Mouse (Mus musculus) liver, embryonic 16.5 days (tissue): Measurements from ENCODE around the gene Aaed1. TPM values are rescaled to one million over a fixed set of nuclear protein-coding genes. Genes with fewer than 3 reads are reported as not detected.

Experiments used
- ATAC-seq: fragments of 200-750 bp; cut with Nextera tagmentation; 2 replicates; pipeline ENCODE4 v1.8.0; 2017; ENCODE audit warnings: low read depth, mild to moderate bottlenecking, moderate number of reproducible peaks, moderate library complexity
- H3K27ac ChIP-seq: fragments of 300-500 bp; sonication (generic); 2 replicates; pipeline ENCODE4 v1.5.1; 2014; ENCODE audit warnings: mild to moderate bottlenecking, low read length
- H3K27me3 ChIP-seq: fragments of 300-500 bp; sonication (generic); 2 replicates; pipeline ENCODE4 v1.6.1; 2014; ENCODE audit warnings: low read depth, low read length, mixed read lengths; ENCODE audit not compliant: control insufficient read depth, insufficient read depth
- H3K36me3 ChIP-seq: fragments of 300-500 bp; sonication (generic); 2 replicates; pipeline ENCODE4 v1.6.1; 2014; ENCODE audit warnings: mild to moderate bottlenecking; ENCODE audit not compliant: control insufficient read depth, insufficient read depth
- H3K4me1 ChIP-seq: fragments of 300-500 bp; sonication (generic); 2 replicates; pipeline ENCODE4 v1.6.1; 2014; ENCODE audit warnings: low read depth, low read length, mixed read lengths; ENCODE audit not compliant: control insufficient read depth
- H3K4me2 ChIP-seq: fragments of 300-500 bp; sonication (generic); 2 replicates; pipeline ENCODE4 v1.6.1; 2014; ENCODE audit warnings: low read depth, low read length, mixed read lengths
- H3K4me3 ChIP-seq: fragments of 300-500 bp; sonication (generic); 2 replicates; pipeline ENCODE4 v1.5.1; 2014; ENCODE audit warnings: low read depth, mild to moderate bottlenecking, low read length
- H3K9ac ChIP-seq: fragments of 300-500 bp; sonication (generic); 2 replicates; pipeline ENCODE4 v1.6.1; 2014; ENCODE audit warnings: low read depth, low read length
- H3K9me3 ChIP-seq: fragments of 300-500 bp; sonication (generic); replicated peaks from 2 replicates; pipeline ENCODE4 v1.6.1; 2016; ENCODE audit warnings: low read length; ENCODE audit not compliant: control insufficient read depth
- WGBS: fragments of 180-500 bp; shearing (Covaris S2); extraction: QIAGEN DNeasy Blood & Tissue Kit; methylation state at CpG from one replicate; pipeline ENCODE4 v1.1.7; 2014; ENCODE audit not compliant: insufficient replicate concordance; 5-methylcytosine and 5-hydroxymethylcytosine counted together
- polyA plus RNA-seq: library from polyadenylated mRNA; unstranded; fragments of >200 nt; fragmentation: Nextera tagmentation; extraction: Ambion mirVana; gene quantifications from 2 replicates; pipeline ENCODE4 v1.2.1, GENCODE M21; 2015

Aaed1 gene
- polyA plus RNA-seq: 21.8 and 22.8 TPM in 2 replicates

DNA sequence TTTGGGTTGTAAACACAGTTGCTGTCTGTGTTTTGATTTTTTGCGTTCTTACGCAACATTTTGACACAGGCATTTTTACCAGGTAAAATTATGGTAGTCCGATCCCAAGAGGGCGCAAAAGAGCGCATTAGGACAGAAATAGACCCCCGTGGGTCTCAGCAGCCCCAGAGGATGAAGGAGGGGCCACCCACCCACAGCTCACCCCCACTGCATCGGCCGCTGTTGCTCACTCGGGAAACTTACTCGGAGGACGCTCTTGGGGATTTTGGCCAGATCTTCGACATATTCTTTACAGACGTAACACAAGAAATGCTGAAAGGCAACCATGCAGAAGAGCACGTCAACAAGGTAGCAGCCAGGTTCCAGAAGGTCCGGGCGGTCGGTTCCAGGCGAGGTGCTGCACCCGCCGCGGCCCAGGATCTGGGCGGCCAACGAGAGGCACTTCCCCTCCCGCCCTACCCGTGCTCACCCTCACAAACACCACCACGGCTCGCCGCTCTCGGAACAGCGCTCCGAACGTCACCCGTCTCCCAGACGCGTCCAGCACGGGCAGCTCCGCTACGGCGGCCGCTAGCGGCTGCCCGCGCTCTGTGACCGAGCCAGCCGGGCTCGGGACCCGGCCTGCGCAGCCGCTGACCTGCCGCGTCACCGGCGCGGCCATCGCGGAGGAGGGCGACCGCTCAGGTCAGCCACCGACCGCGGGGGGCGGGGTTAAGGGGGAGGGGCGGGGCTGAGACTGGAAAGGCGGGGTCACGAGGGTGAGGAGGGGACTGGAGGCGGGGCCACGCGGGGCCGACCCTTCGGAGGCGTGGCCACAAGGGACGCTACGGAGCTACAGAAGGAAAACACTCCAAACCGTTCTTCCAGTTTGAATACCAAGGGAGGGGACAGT, at the start of gene Aaed1:
TSS of gene Aaed1 (minus strand) at position 687 of the 892 bp plus-strand sequence.
- peaks cover 25% of the 10 kb centered on the region for H3K4me1 ChIP-seq
- under 1% methylated on average over 67 of the region's 74 CpGs for WGBS
- H3K36me3 ChIP-seq: peaks cover 4% of the 10 kb centered on the region
- peak; percentile 93 for ATAC-seq
- H3K4me2 ChIP-seq: peak within 1 kb of the TSS; percentile 93
- no peaks in the 10 kb centered on the region for H3K9me3 ChIP-seq
- peak within 1 kb of the TSS; percentile 82 for H3K9ac ChIP-seq
- peak within 1 kb of the TSS; percentile 81 for H3K4me3 ChIP-seq
- H3K27ac ChIP-seq: peak within 1 kb of the TSS; percentile 93
- no peaks in the 10 kb centered on the region for H3K27me3 ChIP-seq

DNA sequence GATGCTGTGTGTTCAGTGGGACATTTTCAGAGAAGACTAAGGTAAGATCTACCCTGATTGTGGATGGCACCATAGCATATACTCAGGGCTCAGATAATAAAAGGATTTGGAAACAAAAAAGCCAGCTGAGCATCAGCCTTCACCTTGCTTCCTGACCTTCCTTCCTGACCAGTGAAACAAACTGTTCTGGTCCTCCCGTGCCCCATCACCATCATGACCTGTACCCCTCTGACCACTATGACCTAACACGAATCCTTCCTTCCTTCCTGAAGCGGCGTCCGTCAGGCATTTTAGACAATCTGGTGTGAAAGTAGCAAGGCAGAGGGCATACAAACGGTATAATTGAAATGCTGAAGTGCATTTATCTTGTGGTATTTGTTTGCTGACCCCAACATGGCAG, 49.6 kb upstream of the Aaed1 start:
- peaks cover 2% of the 10 kb centered on the region; the same call in 1 of the 2 replicates for H3K4me1 ChIP-seq
- ATAC-seq: no peak
- H3K4me2 ChIP-seq: no peak overlapping the region
- no peaks in the 10 kb centered on the region; the same call in 1 of the 2 replicates for H3K36me3 ChIP-seq
- no peaks in the 10 kb centered on the region for H3K27me3 ChIP-seq
- H3K9me3 ChIP-seq: no peaks in the 10 kb centered on the region
- H3K27ac ChIP-seq: no peak overlapping the region
- 66% methylated on average over 6 of the region's 6 CpGs for WGBS
- H3K4me3 ChIP-seq: no peak overlapping the region
- H3K9ac ChIP-seq: no peak overlapping the region

DNA sequence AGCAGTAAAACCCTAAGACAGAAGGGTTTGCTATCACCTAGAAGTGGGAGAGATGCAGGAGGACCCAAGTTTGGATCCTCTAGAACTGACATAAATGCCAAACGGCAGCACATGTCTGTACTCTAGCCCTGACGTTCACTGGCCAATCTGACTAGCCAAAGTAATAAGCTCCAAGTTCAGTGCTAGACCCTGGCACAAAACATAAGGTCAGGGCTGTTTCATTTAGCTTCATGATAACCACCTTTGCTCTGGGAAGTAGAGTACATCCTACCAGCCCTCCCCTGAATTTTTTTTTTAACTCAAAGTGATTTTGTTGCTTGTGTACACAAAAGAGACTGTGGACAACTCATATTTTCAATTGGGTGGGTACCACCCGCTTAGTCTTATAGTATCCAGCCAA, 48.5 kb upstream of the Aaed1 start:
- Histone ChIP-seq H3K36me3 (no peaks in the 10 kb centered on the region), H3K9me3 (no peaks in the 10 kb centered on the region), H3K9ac (no peak overlapping the region), H3K27ac (no peak overlapping the region), H3K4me2 (no peak overlapping the region), H3K27me3 (no peaks in the 10 kb centered on the region), H3K4me3 (no peak overlapping the region), H3K4me1 (peaks cover 2% of the 10 kb centered on the region; the same call in 1 of the 2 replicates)
- 68% methylated on average over 3 of the region's 3 CpGs for WGBS
- no peak for ATAC-seq

- Histone ChIP-seq H3K4me1 (peaks cover 2% of the 10 kb centered on the region; the same call in 1 of the 2 replicates), H3K27me3 (no peaks in the 10 kb centered on the region), H3K4me3 (no peak overlapping the region), H3K36me3 (no peaks in the 10 kb centered on the region), H3K27ac (no peak overlapping the region), H3K9ac (no peak overlapping the region), H3K9me3 (no peaks in the 10 kb centered on the region), H3K4me2 (no peak overlapping the region)
- WGBS: 62% methylated on average over 3 of the region's 3 CpGs
- no peak for ATAC-seq
Observed at GRCm38 (mm10) chr13:64359702-64360101, 47.2 kb upstream of the Aaed1 start.

DNA sequence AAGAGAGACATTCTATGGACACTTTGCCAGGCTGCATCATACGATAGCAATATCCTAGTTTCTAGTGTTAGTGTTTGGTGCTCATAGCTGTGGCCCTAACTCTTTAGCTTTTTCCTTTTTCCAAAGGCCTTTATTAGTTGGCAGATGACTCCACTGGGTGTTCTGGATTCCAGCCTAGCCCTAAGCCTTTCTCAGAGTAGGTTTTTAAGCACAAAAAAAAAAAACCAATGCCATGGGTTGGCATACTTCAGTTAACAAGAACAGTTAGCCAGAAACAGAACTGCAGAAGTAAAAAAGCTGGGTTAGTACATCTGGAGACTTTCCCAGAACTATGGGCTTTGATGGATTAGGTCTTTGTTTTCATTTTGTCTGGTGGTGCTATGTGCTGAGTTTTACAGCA, 46.0 kb upstream of the Aaed1 start:
- Histone ChIP-seq H3K4me2 (no peak overlapping the region), H3K4me1 (peaks cover 2% of the 10 kb centered on the region; the same call in 1 of the 2 replicates), H3K9ac (no peak overlapping the region), H3K4me3 (no peak overlapping the region), H3K36me3 (no peaks in the 10 kb centered on the region), H3K27me3 (no peaks in the 10 kb centered on the region), H3K9me3 (no peaks in the 10 kb centered on the region), H3K27ac (no peak overlapping the region)
- no peak for ATAC-seq
- WGBS: 71% methylated on average over 1 of the region's 1 CpGs

DNA sequence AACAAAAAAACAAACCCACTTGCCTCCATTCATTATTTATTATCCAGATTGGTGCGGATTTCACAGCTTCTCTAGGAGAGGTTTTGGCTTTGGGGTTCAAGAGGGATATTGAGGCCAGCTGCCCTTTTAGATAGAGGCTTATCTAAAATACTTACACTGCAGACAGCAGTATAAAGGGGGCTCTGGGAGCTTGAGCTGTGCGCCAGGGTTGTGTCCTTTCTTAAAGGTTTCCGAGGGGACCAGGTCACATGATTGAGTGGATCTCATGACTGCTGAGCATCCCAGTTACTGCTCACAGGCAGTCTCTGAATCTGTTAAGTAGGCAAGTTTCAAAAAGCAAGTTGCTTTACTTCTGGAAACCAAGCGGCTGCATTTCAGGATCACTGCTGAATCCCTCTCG, 44.9 kb upstream of the Aaed1 start:
- 45% methylated on average over 5 of the region's 5 CpGs for WGBS
- peaks cover 2% of the 10 kb centered on the region; the same call in 1 of the 2 replicates for H3K4me1 ChIP-seq
- no peak overlapping the region for H3K4me3 ChIP-seq
- no peak overlapping the region for H3K4me2 ChIP-seq
- H3K27me3 ChIP-seq: no peaks in the 10 kb centered on the region
- H3K9ac ChIP-seq: no peak overlapping the region
- ATAC-seq: peak; percentile 45; the same call in 1 of the 2 replicates
- H3K9me3 ChIP-seq: no peaks in the 10 kb centered on the region
- no peak overlapping the region for H3K27ac ChIP-seq
- H3K36me3 ChIP-seq: no peaks in the 10 kb centered on the region

- Histone ChIP-seq H3K9me3 (no peaks in the 10 kb centered on the region), H3K4me2 (no peak overlapping the region), H3K4me1 (no peaks in the 10 kb centered on the region; the same call in 1 of the 2 replicates), H3K4me3 (no peak overlapping the region), H3K27ac (no peak overlapping the region), H3K27me3 (no peaks in the 10 kb centered on the region), H3K9ac (no peak overlapping the region), H3K36me3 (no peaks in the 10 kb centered on the region)
- no peak for ATAC-seq
- 60% methylated on average over 2 of the region's 2 CpGs for WGBS
Observed at GRCm38 (mm10) chr13:64349474-64349873, 37.0 kb upstream of the Aaed1 start.

GRCm38 (mm10) chr13:64344082-64344501, 31.6 kb upstream of the Aaed1 start:
- Histone ChIP-seq H3K4me1 (no peaks in the 10 kb centered on the region; the same call in 1 of the 2 replicates), H3K27ac (no peak overlapping the region), H3K9me3 (no peaks in the 10 kb centered on the region), H3K9ac (peak overlapping the region; percentile 26), H3K4me2 (peak overlapping the region; percentile 58), H3K27me3 (no peaks in the 10 kb centered on the region), H3K36me3 (no peaks in the 10 kb centered on the region), H3K4me3 (peak overlapping the region; percentile 63)
- ATAC-seq: peak; percentile 75
- 4% methylated on average over 9 of the region's 9 CpGs for WGBS

GRCm38 (mm10) chr13:64343598-64343997, 31.1 kb upstream of the Aaed1 start:
- 23% methylated on average over 10 of the region's 10 CpGs for WGBS
- peak overlapping the region; percentile 63 for H3K4me3 ChIP-seq
- ATAC-seq: peak; percentile 45; the same call in 1 of the 2 replicates
- no peak overlapping the region for H3K27ac ChIP-seq
- H3K9ac ChIP-seq: peak overlapping the region; percentile 26
- peak overlapping the region; percentile 58 for H3K4me2 ChIP-seq
- H3K9me3 ChIP-seq: no peaks in the 10 kb centered on the region
- H3K27me3 ChIP-seq: no peaks in the 10 kb centered on the region
- H3K36me3 ChIP-seq: no peaks in the 10 kb centered on the region
- H3K4me1 ChIP-seq: no peaks in the 10 kb centered on the region; the same call in 1 of the 2 replicates
